Mouse (Mus musculus) myocyte (in vitro differentiated cells): Measurements from ENCODE around the gene Slc46a1.

Source experiments
- CEBPB ChIP-seq: IDR thresholded peaks from 2 replicates; pipeline ENCODE4 v1.6.1; 2011; ENCODE audit warnings: mild to moderate bottlenecking, moderate library complexity; ENCODE audit not compliant: poor library complexity, insufficient read depth, severe bottlenecking
- E2F4 ChIP-seq: IDR thresholded peaks from one replicate; pipeline ENCODE4 v1.6.1; 2011; ENCODE audit warnings: mild to moderate bottlenecking, control low read depth, moderate library complexity; ENCODE audit not compliant: insufficient read depth
- MAX ChIP-seq: IDR thresholded peaks from one replicate; pipeline ENCODE4 v1.6.1; 2011; ENCODE audit warnings: low read depth, mild to moderate bottlenecking, control low read depth
- MYOD1 ChIP-seq, 3 experiments: IDR thresholded peaks; one replicate each; pipeline ENCODE4 v1.6.1; 2011; ENCODE audit warnings: control low read depth in 2 of 3, low read depth in 2 of 3, mild to moderate bottlenecking in 2 of 3, moderate library complexity in 1 of 3; ENCODE audit not compliant: insufficient read length in 2 of 3, control insufficient read depth in 1 of 3
- MYOG ChIP-seq, 3 experiments: IDR thresholded peaks; one replicate each; pipeline ENCODE4 v1.6.1; 2011; ENCODE audit warnings: control low read depth in 2 of 3, low read depth in 2 of 3, mild to moderate bottlenecking in 2 of 3; ENCODE audit not compliant: insufficient read length in 2 of 3, control insufficient read depth in 1 of 3, insufficient read depth in 1 of 3
- POLR2A ChIP-seq: IDR thresholded peaks from one replicate; pipeline ENCODE4 v1.6.1; 2011; ENCODE audit warnings: low read depth, mild to moderate bottlenecking, control low read depth, moderate library complexity; ENCODE audit not compliant: insufficient read length
- POLR2AphosphoS2 ChIP-seq: IDR thresholded peaks from one replicate; pipeline ENCODE4 v1.6.1; 2011; ENCODE audit warnings: low read depth, control low read depth; ENCODE audit not compliant: insufficient read length
- REST ChIP-seq: IDR thresholded peaks from one replicate; pipeline ENCODE4 v1.6.1; 2011; ENCODE audit warnings: mild to moderate bottlenecking, control low read depth, moderate library complexity; ENCODE audit not compliant: insufficient read depth, insufficient read length
- SRF ChIP-seq: IDR thresholded peaks from one replicate; pipeline ENCODE4 v1.6.1; 2011; ENCODE audit warnings: low read depth; ENCODE audit not compliant: control insufficient read depth, insufficient read length
- TCF12 ChIP-seq: IDR thresholded peaks from one replicate; pipeline ENCODE4 v1.6.1; 2011; ENCODE audit warnings: mild to moderate bottlenecking, control low read depth; ENCODE audit not compliant: poor library complexity, insufficient read depth, severe bottlenecking
- TCF3 ChIP-seq: IDR thresholded peaks from one replicate; pipeline ENCODE4 v1.6.1; 2011; ENCODE audit warnings: low read depth, control low read depth; ENCODE audit not compliant: insufficient read length
- USF1 ChIP-seq: IDR thresholded peaks from one replicate; pipeline ENCODE4 v1.6.1; 2011; ENCODE audit warnings: low read depth, mild to moderate bottlenecking, control low read depth, moderate library complexity

GRCm38 (mm10) chr11:78461894-78462293 is 3.6 kb upstream of the Slc46a1 start:
- no peak for TF ChIP-seq POLR2A
- no peak for TF ChIP-seq SRF
- no peak for TF ChIP-seq REST
- no peak for TF ChIP-seq MYOD1 (IDR thresholded peaks at IDR 0.05; ENCODE audit: control insufficient read depth in 1 of 3, insufficient read length in 2 of 3, low read depth in 2 of 3)
- TF ChIP-seq MAX: no peak
- no peak for TF ChIP-seq POLR2AphosphoS2
- no peak for TF ChIP-seq E2F4
- TF ChIP-seq TCF12: no peak
- no peak for TF ChIP-seq TCF3
- TF ChIP-seq USF1: no peak
- TF ChIP-seq CEBPB: no peak
- TF ChIP-seq MYOG (IDR thresholded peaks at IDR 0.05; ENCODE audit: control insufficient read depth in 1 of 3, insufficient read depth in 1 of 3, insufficient read length in 2 of 3, low read depth in 2 of 3): no peak
